Mouse (Mus musculus): ENCODE measurements at regions not wholly inside any gene's neighbourhood (a gene's known extent, or its start where the extent isn't known, plus 50 kb on each side); places are given as distances from the start of the nearest gene placed in this dataset.
A peak's percentile ranks its signal among the peaks of the same experiment; 100 is the strongest.
"Not testable (repeated sequence)": the region's sequence is repeated elsewhere in the genome, so short reads cannot be mapped to it uniquely, and the experiment has no call there.

GRCm38 (mm10) chr3:7306800-7307199, 686.6 kb upstream of the 1700008P02Rik start:
- DNase-seq = no peak

GRCm38 (mm10) chr3:7298511-7298910, 678.3 kb upstream of the 1700008P02Rik start:
- DNase-seq = no peak

- no peak for DNase-seq
These were observed 670.8 kb upstream of the 1700008P02Rik start for GRCm38 (mm10) chr3:7291026-7291425.

GRCm38 (mm10) chr3:7257591-7257990, 637.3 kb upstream of the 1700008P02Rik start:
- DNase-seq = no peak

GRCm38 (mm10) chr3:7248337-7248736, 628.1 kb upstream of the 1700008P02Rik start:
- DNase-seq = no peak

GRCm38 (mm10) chr3:7229769-7230168, 609.5 kb upstream of the 1700008P02Rik start:
- peak; percentile 0 for DNase-seq

GRCm38 (mm10) chr3:7188531-7188930, 568.3 kb upstream of the 1700008P02Rik start:
- not testable (repeated sequence) for DNase-seq

GRCm38 (mm10) chr3:7166596-7166995, 546.4 kb upstream of the 1700008P02Rik start:
- DNase-seq = no peak

- DNase-seq = no peak
These were observed 518.8 kb upstream of the 1700008P02Rik start for GRCm38 (mm10) chr3:7138996-7139395.

GRCm38 (mm10) chr3:7134714-7135113, 514.5 kb upstream of the 1700008P02Rik start:
- DNase-seq = peak; percentile 4
